Mouse (Mus musculus) ovary, postnatal 36 days (tissue): ENCODE data around the gene Por.

Experiments used
- DNase-seq: peaks from one replicate; pipeline ENCODE4 v3.0.0; 2022; ENCODE audit warnings: low spot score, mixed read lengths

Por gene

DNA sequence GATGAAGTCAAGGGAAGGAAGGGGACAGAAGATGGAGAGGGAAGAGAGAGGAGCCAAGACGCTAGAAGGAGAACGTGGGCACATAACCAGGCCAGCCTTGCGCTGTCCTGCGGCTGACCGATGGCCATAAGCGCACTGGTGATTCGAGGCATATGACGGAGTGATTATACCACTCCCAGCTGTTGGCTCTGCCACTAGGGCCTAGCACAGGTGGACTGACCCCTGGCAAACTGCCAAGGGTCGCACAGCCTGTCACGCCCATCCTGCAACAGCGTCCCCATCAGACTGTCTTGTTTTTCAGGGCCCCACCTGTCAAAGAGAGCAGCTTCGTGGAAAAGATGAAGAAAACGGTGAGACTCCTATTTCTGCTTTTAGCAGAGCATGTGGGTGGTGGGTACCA lies 58.5 kb downstream of the Por start:
- no peak for DNase-seq

- DNase-seq: no peak
Observed at GRCm38 (mm10) chr5:135729351-135729750, 59.5 kb downstream of the Por start.

GRCm38 (mm10) chr5:135730278-135730677 lies 60.4 kb downstream of the Por start:
- no peak for DNase-seq

DNA sequence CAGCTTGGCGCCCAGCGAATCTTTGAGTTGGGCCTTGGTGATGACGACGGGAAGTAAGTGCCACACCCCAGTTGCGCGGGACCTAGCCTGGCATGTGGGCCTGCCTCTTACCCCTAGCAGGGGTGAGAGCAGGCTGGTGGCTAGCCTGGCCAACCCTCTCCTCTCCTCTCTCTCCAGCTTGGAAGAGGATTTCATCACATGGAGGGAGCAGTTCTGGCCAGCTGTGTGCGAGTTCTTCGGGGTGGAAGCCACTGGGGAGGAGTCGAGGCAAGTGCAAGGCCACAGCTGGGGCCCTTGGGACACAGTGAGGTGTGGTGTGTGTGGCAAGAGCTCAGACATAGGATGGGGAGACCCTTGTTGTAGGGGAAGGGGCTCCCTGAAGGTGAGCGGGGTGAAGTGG lies 61.1 kb downstream of the Por start:
- DNase-seq: no peak

DNA sequence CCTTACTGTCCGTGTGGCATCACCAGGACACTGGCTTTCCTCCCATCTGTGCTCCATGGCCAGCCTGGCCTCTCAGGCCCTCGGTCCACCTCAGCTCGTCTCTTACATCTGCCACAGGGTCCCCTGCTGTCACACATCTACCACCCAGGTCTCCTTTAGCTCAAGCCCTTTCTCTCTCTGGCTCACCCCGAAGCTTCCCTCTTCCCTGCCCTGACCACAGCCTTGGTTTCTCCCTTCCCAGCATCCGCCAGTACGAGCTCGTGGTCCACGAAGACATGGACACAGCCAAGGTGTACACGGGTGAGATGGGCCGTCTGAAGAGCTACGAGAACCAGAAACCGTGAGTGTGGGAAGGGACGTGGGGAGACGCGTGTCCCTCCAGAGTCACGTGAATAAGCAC lies 61.5 kb downstream of the Por start:
- DNase-seq: no peak

DNA sequence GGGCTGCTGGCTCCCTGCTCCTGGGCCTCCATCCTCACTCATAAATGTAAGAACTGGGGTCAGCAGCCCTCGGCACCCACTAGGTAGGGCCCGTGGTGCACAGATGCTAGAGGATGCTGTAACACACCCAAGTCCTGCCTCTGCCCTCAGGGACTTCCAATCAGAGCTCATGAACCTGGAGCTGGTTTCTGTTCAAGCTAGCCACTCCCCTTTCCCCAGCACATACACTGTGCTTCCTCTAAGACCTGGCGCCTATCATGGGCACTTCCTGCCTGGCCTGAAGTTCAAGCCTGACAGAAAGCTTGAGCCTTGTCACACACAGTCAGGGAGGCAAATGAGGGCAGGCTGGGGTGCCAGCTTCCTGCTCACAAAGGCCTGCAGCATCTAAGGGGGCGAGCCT lies 63.2 kb downstream of the Por start:
- no peak for DNase-seq

DNA sequence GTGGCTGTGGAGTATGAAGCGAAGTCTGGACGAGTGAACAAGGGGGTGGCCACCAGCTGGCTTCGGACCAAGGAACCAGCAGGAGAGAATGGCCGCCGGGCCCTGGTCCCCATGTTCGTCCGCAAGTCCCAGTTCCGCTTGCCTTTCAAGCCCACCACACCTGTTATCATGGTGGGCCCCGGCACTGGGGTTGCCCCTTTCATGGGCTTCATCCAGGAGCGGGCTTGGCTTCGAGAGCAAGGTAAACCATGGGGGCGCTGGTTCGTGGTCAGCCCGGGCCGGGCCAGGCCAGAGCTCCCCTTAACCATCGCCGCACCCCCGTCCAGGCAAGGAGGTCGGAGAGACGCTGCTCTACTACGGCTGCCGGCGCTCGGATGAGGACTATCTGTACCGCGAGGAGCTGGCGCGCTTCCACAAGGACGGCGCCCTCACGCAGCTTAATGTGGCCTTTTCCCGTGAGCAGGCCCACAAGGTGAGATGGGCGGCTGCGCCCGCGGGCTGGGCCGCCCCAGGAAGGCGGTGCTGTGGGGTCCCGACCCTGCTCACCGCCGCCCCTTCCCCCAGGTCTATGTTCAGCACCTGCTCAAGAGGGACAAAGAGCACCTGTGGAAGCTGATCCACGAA lies 64.3 kb downstream of the Por start:
- no peak for DNase-seq

GRCm38 (mm10) chr5:135735741-135736140 lies 65.9 kb downstream of the Por start:
- no peak for DNase-seq

DNA sequence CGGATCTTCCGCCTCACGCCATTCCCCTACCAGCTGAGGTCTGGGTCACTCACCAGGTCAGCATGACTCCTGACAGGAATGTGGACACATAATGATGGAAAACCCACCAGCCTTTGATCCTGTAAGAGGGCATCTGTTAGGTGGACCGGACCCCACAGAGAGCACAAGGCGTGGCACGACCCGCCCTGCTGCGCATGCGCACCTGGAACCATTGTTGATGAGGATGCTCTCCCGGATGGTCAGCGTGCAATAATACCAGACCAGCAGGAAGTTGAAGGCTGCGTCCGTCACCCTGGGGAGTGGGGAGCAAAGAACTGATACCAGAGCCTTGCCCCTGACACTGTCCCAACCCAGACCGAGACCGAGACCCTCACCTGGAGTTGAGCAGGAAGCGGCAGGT lies 66.7 kb downstream of the Por start:
- DNase-seq: no peak

DNA sequence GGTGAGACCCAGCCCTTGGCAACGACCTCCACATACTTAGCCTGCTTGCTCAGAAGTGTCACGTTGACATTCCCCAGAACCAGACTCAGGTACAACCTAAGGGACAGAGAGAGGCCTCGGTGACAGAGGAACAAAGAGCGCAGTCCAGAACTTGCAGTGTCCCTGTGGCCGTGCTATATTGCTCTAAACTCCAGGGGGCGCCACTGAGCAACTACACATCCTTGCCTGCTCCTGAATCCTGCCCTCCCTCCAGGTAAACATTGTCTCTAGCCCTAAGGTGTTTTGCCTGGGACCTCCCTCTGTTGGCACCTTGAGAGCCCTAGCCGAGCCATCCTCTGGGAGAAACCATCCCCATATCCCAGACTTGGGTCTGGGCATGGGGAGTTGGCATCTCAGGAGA lies 67.3 kb downstream of the Por start:
- DNase-seq: no peak

DNA sequence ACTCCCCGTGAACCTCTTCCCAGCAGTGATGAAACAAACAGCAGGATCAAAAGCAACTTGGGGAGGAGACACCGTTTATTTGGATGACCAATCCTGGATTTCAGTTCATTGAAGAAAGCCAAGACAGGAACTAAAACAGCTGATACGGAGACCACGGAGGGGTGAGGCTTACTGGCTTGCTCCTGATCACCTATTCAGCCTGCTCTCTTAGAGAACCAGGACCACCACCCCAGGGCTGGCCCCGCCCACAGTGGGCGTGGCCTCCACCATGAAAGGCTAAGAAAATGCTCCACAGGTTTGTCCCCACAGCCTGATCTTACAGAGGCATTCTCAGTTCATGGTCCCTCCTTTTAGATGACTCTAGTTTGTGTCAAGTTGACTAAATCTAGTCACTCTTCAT lies 68.4 kb downstream of the Por start:
- no peak for DNase-seq

DNA sequence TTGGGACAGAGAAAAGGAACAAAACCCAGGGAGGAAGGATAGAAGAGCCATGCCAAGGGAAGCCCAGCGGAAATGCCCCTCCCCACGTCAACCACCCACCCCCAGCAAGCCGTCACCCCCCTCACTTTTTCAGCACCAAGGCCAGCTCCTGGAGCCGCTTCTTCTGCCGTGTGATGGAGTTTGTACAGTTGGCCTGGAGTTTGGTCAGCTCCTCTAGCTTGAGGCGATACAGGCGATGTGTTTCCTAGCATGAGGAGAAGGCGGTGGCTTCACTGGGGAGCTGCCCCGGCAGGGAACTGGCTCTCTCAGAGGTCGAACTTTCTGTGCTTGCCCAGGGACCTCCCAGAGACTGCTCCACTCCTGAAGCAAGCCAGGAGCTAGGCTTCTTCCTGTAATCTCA lies 72.3 kb downstream of the Por start:
- no peak for DNase-seq

DNA sequence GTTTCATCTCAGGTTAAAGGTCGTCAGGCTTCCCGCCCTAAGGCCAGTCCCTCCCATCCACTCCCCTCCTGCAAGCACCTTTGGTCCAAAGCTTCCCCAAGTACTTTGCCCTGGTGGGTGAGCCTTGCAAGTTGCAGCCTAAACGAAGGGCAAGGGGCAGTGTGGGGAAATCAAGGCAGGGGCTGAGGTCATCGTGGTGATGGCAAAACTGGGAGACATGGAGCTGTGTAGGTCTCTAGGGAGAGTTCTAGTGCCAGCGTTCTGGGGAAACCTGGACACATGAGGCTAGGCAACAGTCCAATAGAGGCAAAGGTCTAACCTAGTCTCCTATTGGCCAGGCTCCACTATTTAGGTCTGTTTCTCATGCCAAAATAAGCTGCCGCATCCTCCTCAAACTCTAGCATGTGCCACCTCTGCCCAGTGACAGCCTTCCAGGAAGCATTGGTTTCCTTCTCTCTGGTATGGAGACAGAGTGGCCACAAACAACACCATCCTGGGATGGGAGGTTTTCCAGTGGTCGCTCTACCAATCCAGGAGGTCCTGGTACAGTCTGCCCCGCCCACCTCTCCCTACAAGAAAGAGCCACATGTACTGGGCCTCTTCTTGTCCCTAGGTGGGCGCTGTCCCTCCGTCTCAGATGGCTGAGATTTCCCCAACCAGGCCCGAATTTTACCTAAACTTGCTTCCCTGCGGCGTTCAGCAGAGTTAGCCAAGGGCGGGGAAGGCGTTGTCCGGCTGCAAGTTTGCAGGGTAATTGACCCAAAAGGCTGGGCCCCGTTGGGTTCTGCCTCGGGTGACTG lies 73.3 kb downstream of the Por start:
- no peak for DNase-seq

DNA sequence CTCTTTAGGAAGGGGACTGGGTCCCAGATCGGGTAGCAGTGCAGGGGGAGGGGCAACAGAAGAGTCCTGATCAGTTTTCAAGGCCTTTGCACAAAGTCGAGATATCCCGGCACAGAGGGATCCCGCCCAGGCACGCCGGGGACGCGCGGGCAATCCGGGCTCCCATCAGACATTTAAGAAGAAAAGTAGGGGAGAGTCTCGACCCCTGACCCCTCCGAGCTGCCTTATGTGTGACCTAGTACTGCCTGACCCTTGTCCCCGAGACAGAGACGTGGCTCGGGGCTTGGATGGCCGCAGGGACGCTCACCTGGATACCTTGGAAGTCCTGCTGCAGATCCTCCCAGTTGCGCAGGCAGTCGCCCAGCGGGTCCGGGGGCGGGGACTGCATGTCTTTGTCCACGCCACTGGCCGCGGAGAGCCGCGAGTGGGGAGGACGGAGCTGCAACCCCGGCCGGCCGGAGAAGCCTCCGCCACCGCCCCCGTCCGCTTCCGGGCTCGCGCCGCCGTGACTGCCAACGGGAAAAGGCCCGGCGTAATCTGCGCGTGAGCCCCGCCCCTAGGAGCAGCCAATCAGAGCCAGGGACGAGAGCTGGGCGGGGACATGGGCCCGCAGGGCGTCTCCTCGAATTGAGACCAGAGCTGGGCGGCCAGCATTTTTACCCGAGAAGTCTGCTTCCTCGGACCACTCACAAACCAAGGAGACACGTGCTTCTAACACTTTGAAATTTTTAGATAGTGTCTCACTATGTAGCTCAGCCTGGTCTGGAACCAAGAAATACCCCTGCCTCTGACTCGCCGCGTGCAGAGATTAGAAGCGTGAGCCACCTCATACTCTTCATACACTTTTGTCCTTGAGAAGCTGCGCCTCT lies 74.1 kb downstream of the Por start, which contains the start of gene Tmem120a:
Gene Tmem120a, minus strand, starts transcription at position 708 of the 869 bp plus-strand sequence.
- peak; percentile 96 for DNase-seq

- no peak for DNase-seq
Observed at GRCm38 (mm10) chr5:135744742-135745141, 74.9 kb downstream of the Por start.

DNA sequence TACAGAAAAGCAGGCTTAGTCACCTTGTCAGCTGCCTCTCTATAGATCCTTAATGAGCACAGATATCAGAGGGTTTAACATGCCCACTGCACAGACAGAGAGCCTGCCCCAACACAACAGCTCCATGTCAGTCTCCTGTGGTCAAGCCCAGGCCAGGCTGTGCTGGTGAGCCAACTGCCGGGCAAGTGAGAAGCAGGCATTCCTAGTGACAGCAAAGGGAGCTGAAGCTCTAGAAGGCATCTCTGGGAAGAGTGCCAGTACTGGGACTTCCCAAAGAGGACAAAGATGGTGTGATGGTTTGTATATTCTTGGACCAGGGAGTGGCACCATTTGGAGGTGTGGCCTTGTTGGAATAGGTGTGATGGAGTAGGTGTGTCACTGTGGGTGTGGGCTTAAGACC lies 81.2 kb downstream of the Por start:
- DNase-seq: no peak

- no peak for DNase-seq
Observed at GRCm38 (mm10) chr5:135751595-135751994, 81.8 kb downstream of the Por start.

GRCm38 (mm10) chr5:135761881-135762280 lies 92.0 kb downstream of the Por start:
- no peak for DNase-seq

GRCm38 (mm10) chr5:135763526-135763925 lies 93.7 kb downstream of the Por start:
- peak; percentile 69 for DNase-seq

DNA sequence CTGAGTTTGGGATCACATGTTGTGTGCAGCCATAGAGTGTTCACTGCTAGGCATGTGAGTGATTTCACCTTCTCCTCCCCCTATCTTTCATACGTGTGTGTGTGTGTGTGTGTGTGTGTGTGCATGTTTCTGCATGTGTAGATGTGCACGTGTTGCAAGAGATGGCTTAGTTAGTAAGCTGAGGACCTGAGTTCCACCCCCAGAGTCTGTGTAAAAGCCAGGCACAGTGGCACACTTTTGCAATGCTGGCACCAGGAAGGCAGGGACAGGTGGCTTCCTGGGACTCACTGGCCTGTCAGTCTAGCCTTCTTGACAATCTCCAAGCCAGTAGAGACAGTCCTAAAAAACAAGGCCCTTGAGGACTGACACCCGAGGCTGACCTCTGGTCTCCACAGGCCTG lies 95.1 kb downstream of the Por start:
- DNase-seq: no peak

- DNase-seq: no peak
Observed at GRCm38 (mm10) chr5:135772519-135772918, 102.7 kb downstream of the Por start.

GRCm38 (mm10) chr5:135776546-135776945 lies 106.7 kb downstream of the Por start:
- peak; percentile 14 for DNase-seq
